Mouse (Mus musculus) cerebellum, adult 18-20 months (tissue): ENCODE measurements around the gene Sln.

Experiments used
- DNase-seq, 2 experiments: peaks; one replicate each; pipeline ENCODE4 v3.0.0; 2021

Gene Sln

GRCm38 (mm10) chr9:53849864-53850263, at the start of gene Sln:
Gene Sln, plus strand, starts transcription at chr9:53850164.
- no peak for DNase-seq

GRCm38 (mm10) chr9:53802921-53803320, 47.0 kb upstream of the Sln start:
- DNase-seq: no peak

- no peak for DNase-seq
Observed at GRCm38 (mm10) chr9:53806496-53807086, 43.4 kb upstream of the Sln start.

GRCm38 (mm10) chr9:53813418-53813817, 36.5 kb upstream of the Sln start:
- DNase-seq: no peak

- peak; percentile 41 to 51 for DNase-seq
Observed at GRCm38 (mm10) chr9:53818760-53819159, 31.2 kb upstream of the Sln start.

GRCm38 (mm10) chr9:53825318-53825717, 24.6 kb upstream of the Sln start:
- peak; percentile 3 to 4 for DNase-seq

- DNase-seq: peak; percentile 53 to 55
Observed at GRCm38 (mm10) chr9:53829081-53829865, 20.7 kb upstream of the Sln start.

GRCm38 (mm10) chr9:53829866-53830209, 20.1 kb upstream of the Sln start:
- no peak for DNase-seq

GRCm38 (mm10) chr9:53835039-53835438, 14.9 kb upstream of the Sln start:
- DNase-seq: no peak

GRCm38 (mm10) chr9:53835976-53836375, 14.0 kb upstream of the Sln start:
- DNase-seq: no peak

GRCm38 (mm10) chr9:53838816-53839215, 11.1 kb upstream of the Sln start:
- no peak for DNase-seq

GRCm38 (mm10) chr9:53848548-53848947, 1.4 kb upstream of the Sln start:
- no peak for DNase-seq

- DNase-seq: no peak
Observed at GRCm38 (mm10) chr9:53852158-53852557, 2.2 kb downstream of the Sln start.

- no peak for DNase-seq
Observed at GRCm38 (mm10) chr9:53853672-53854071, 3.7 kb downstream of the Sln start.

GRCm38 (mm10) chr9:53854525-53854924, 4.6 kb downstream of the Sln start:
- no peak for DNase-seq

- DNase-seq: no peak
Observed at GRCm38 (mm10) chr9:53857864-53858263, 7.9 kb downstream of the Sln start.

- no peak for DNase-seq
Observed at GRCm38 (mm10) chr9:53873239-53873638, 23.3 kb downstream of the Sln start.

GRCm38 (mm10) chr9:53877423-53877822, 27.5 kb downstream of the Sln start:
- DNase-seq: no peak

GRCm38 (mm10) chr9:53883588-53884280, 33.8 kb downstream of the Sln start:
- no peak for DNase-seq

- peak; percentile 41 to 57 for DNase-seq
Observed at GRCm38 (mm10) chr9:53890075-53890474, 40.1 kb downstream of the Sln start.

GRCm38 (mm10) chr9:53895827-53896226, 45.9 kb downstream of the Sln start:
- no peak for DNase-seq

GRCm38 (mm10) chr9:53899836-53900235, 49.9 kb downstream of the Sln start:
- peak; percentile 27 to 34 for DNase-seq

- DNase-seq: no peak
Observed at GRCm38 (mm10) chr9:53903215-53903842, 53.4 kb downstream of the Sln start.
